Mouse (Mus musculus) neural tube, embryonic 14.5 days (tissue): ENCODE measurements around the gene Cdipt. TPM values are rescaled to one million over a fixed set of nuclear protein-coding genes. Genes with fewer than 3 reads are reported as not detected.

Source experiments
- ATAC-seq: fragments of 200-750 bp; cut with Nextera tagmentation; 2 replicates; pipeline ENCODE4 v1.8.0; 2017; ENCODE audit warnings: low read depth, mild to moderate bottlenecking, moderate TSS enrichment, moderate library complexity
- H3K27ac ChIP-seq: fragments of 300-500 bp; sonication (generic); 2 replicates; pipeline ENCODE4 v1.5.1; 2014; ENCODE audit warnings: low read depth, mild to moderate bottlenecking, control low read depth, low read length, moderate library complexity, mixed read lengths
- H3K27me3 ChIP-seq: fragments of 300-500 bp; sonication (generic); 2 replicates; pipeline ENCODE4 v1.6.1; 2014; ENCODE audit warnings: low read length; ENCODE audit not compliant: control insufficient read depth, insufficient read depth
- H3K36me3 ChIP-seq: fragments of 300-500 bp; sonication (generic); 2 replicates; pipeline ENCODE4 v1.6.1; 2014; ENCODE audit warnings: low read length, mixed read lengths; ENCODE audit not compliant: control insufficient read depth, insufficient read depth
- H3K4me1 ChIP-seq: fragments of 300-500 bp; sonication (generic); 2 replicates; pipeline ENCODE4 v1.6.1; 2014; ENCODE audit warnings: low read length; ENCODE audit not compliant: control insufficient read depth, insufficient read depth
- H3K4me2 ChIP-seq: fragments of 300-500 bp; sonication (generic); 2 replicates; pipeline ENCODE4 v1.6.1; 2014; ENCODE audit warnings: mild to moderate bottlenecking, low read depth, low read length, control low read depth
- H3K4me3 ChIP-seq: fragments of 300-500 bp; sonication (generic); 2 replicates; pipeline ENCODE4 v1.5.1; 2014; ENCODE audit warnings: low read depth, low read length, control low read depth, mixed read lengths
- H3K9ac ChIP-seq: fragments of 300-500 bp; sonication (generic); replicated peaks from 2 replicates; pipeline ENCODE4 v1.6.1; 2014; ENCODE audit warnings: low read depth, mild to moderate bottlenecking, control low read depth, low read length, mixed read lengths
- H3K9me3 ChIP-seq: fragments of 300-500 bp; sonication (generic); 2 replicates; pipeline ENCODE4 v1.6.1; 2016; ENCODE audit warnings: low read length; ENCODE audit not compliant: control insufficient read depth
- WGBS: fragments of 180-500 bp; shearing (Covaris S2); extraction: QIAGEN DNeasy Blood & Tissue Kit; methylation state at CpG from one replicate; pipeline ENCODE4 v1.1.7; 2014; 5-methylcytosine and 5-hydroxymethylcytosine counted together
- polyA plus RNA-seq: library from polyadenylated mRNA; unstranded; fragments of >200 nt; fragmentation: Nextera tagmentation; extraction: Ambion mirVana; gene quantifications from 2 replicates; pipeline ENCODE4 v1.2.1, GENCODE M21; 2014

Gene Cdipt
- polyA plus RNA-seq, 1 experiment from 2014 or later, result 105 TPM

DNA sequence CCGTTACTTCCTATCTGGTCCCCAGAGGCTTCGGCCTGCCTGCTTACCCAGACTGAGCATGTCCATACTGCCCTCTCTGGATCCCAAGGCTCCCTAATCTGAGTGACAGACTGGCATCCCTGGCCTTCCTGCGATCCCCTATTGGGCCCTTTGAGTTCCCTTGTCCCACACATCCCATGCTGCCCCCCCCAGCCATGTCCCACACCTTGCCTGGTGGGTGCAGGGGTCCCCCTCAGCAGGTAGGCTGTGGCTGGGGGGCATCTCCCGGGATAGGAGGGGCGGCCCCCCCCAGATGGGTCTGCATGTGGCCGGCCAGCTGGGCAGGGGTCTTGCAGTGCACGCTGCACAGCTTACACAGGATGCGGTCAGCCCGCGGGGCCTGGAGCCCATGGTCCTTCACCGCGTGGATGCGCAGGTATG is 47.6 kb downstream of the Cdipt start:
- peak overlapping the region; percentile 98 for H3K4me2 ChIP-seq
- H3K4me3 ChIP-seq, result peak overlapping the region; percentile 95; the same call in 1 of the 2 replicates
- peaks cover 22% of the 10 kb centered on the region for H3K36me3 ChIP-seq
- H3K4me1 ChIP-seq, result peaks cover 60% of the 10 kb centered on the region
- WGBS, result 83% methylated on average over 13 of the region's 13 CpGs
- H3K9ac ChIP-seq, result peak overlapping the region; percentile 100
- no peak for ATAC-seq
- no peaks in the 10 kb centered on the region for H3K27me3 ChIP-seq
- H3K27ac ChIP-seq, result no peak overlapping the region
- H3K9me3 ChIP-seq, result no peaks in the 10 kb centered on the region

GRCm38 (mm10) chr7:127023896-127024690 is 48.4 kb downstream of the Cdipt start:
- H3K9me3 ChIP-seq, result no peaks in the 10 kb centered on the region
- H3K9ac ChIP-seq, result peak overlapping the region; percentile 100
- no peak for ATAC-seq
- H3K27me3 ChIP-seq, result no peaks in the 10 kb centered on the region
- H3K4me3 ChIP-seq, result peak overlapping the region; percentile 95
- 28% methylated on average over 19 of the region's 19 CpGs for WGBS
- H3K36me3 ChIP-seq, result peaks cover 22% of the 10 kb centered on the region
- peaks cover 61% of the 10 kb centered on the region for H3K4me1 ChIP-seq
- H3K27ac ChIP-seq, result peak overlapping the region; percentile 100; the same call in 1 of the 2 replicates
- H3K4me2 ChIP-seq, result peak overlapping the region; percentile 98

GRCm38 (mm10) chr7:127024755-127025555 is 49.2 kb downstream of the Cdipt start:
- WGBS, result under 1% methylated on average over 30 of the region's 30 CpGs
- Histone ChIP-seq H3K27ac (peak overlapping the region; percentile 100), H3K27me3 (no peaks in the 10 kb centered on the region), H3K4me1 (peaks cover 53% of the 10 kb centered on the region), H3K9ac (peak overlapping the region; percentile 100), H3K4me2 (peak overlapping the region; percentile 98), H3K4me3 (peak overlapping the region; percentile 95), H3K9me3 (no peaks in the 10 kb centered on the region), H3K36me3 (peaks cover 22% of the 10 kb centered on the region)
- peak; percentile 44 for ATAC-seq

- peak; percentile 0; the same call in 1 of the 2 replicates for ATAC-seq
- 1% methylated on average over 55 of the region's 65 CpGs for WGBS
- Histone ChIP-seq H3K4me1 (peaks cover 46% of the 10 kb centered on the region), H3K4me2 (peak overlapping the region; percentile 98), H3K36me3 (peaks cover 22% of the 10 kb centered on the region), H3K27me3 (no peaks in the 10 kb centered on the region), H3K4me3 (peak overlapping the region; percentile 95), H3K9me3 (no peaks in the 10 kb centered on the region), H3K27ac (peak overlapping the region; percentile 100), H3K9ac (peak overlapping the region; percentile 100)
These were observed 49.9 kb downstream of the Cdipt start for GRCm38 (mm10) chr7:127025556-127026160.

DNA sequence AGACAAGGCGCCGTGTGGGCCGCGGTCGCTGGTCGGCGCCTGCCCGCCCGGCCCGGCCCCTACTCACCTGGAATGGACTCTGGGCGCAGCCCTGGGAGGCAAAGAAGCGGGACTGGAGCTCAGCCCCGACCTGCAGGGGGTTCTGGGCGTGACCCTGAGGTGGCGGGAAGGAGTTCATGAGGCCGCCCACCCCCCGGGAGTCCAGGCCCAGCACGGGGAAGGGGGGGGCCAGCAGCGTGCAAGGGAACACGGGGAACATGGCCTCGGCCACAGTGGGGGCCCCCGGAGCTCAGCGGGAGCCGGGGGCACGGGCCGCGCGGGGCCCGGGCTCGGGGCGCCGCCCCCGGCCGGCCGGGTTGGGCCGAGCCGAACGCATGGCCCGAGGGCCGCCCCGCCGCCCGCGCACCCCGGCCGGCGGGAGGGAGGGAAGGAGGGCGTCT is 50.5 kb downstream of the Cdipt start:
- peaks cover 42% of the 10 kb centered on the region for H3K4me1 ChIP-seq
- peak overlapping the region; percentile 95 for H3K4me3 ChIP-seq
- under 1% methylated on average over 15 of the region's 48 CpGs for WGBS
- H3K27ac ChIP-seq, result peak overlapping the region; percentile 100
- no peaks in the 10 kb centered on the region for H3K27me3 ChIP-seq
- ATAC-seq, result peak; percentile 13
- no peaks in the 10 kb centered on the region for H3K9me3 ChIP-seq
- H3K9ac ChIP-seq, result peak overlapping the region; percentile 100
- peaks cover 22% of the 10 kb centered on the region for H3K36me3 ChIP-seq
- H3K4me2 ChIP-seq, result peak overlapping the region; percentile 98

DNA sequence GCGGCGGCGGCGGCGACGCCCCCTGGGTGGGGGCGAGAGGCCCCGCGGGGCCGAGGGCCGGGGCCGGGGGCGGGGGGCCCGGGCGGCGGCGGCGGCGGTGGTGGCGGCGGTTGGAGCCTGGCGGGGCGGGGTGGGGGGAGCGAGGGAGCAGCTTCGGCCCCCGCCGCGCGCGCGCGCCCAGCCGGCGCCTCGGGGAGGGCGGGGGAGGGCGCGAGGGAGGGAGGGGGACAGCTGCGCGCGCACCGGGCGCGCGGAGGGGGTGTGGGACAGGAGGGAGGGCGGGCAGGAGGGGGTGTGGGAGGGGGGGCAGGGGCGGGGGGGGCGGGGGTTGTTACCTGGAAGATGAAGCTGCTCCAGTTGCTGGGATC is 50.9 kb downstream of the Cdipt start:
- Histone ChIP-seq H3K27me3 (no peaks in the 10 kb centered on the region), H3K36me3 (peaks cover 22% of the 10 kb centered on the region), H3K27ac (peak overlapping the region; percentile 100), H3K9me3 (no peaks in the 10 kb centered on the region), H3K4me3 (peak overlapping the region; percentile 95), H3K4me2 (peak overlapping the region; percentile 98), H3K4me1 (peaks cover 38% of the 10 kb centered on the region), H3K9ac (peak overlapping the region; percentile 100)
- ATAC-seq, result no peak; the same call in 1 of the 2 replicates
- no CpG with 5 or more reads among the region's 48 CpGs for WGBS

GRCm38 (mm10) chr7:127026984-127027726 is 51.4 kb downstream of the Cdipt start, which contains the start of gene Maz:
TSS of gene Maz (minus strand) at chr7:127027037.
- Histone ChIP-seq H3K4me1 (peaks cover 37% of the 10 kb centered on the region), H3K4me3 (peak within 1 kb of the TSS; percentile 95), H3K27ac (peak within 1 kb of the TSS; percentile 100), H3K9me3 (no peaks in the 10 kb centered on the region), H3K27me3 (no peaks in the 10 kb centered on the region), H3K9ac (peak within 1 kb of the TSS; percentile 100), H3K36me3 (peaks cover 21% of the 10 kb centered on the region), H3K4me2 (peak within 1 kb of the TSS; percentile 98)
- under 1% methylated on average over 53 of the region's 63 CpGs for WGBS
- ATAC-seq, result peak; percentile 86

- H3K4me2 ChIP-seq, result peak overlapping the region; percentile 81
- H3K27ac ChIP-seq, result peak overlapping the region; percentile 100
- peaks cover 14% of the 10 kb centered on the region for H3K36me3 ChIP-seq
- peak overlapping the region; percentile 95 for H3K4me3 ChIP-seq
- peaks cover 32% of the 10 kb centered on the region for H3K4me1 ChIP-seq
- peak overlapping the region; percentile 66 for H3K9ac ChIP-seq
- ATAC-seq, result peak; percentile 26; the same call in 1 of the 2 replicates
- no peaks in the 10 kb centered on the region for H3K27me3 ChIP-seq
- H3K9me3 ChIP-seq, result no peaks in the 10 kb centered on the region
- WGBS, result 56% methylated on average over 8 of the region's 8 CpGs
These were observed 52.2 kb downstream of the Cdipt start for GRCm38 (mm10) chr7:127027885-127028284.
